Mouse (Mus musculus) liver, postnatal 0 days (tissue): ENCODE results near the gene Tuba1c. TPM values are rescaled to one million over a fixed set of nuclear protein-coding genes. Genes with fewer than 3 reads are reported as not detected.

Experiments used
- ATAC-seq: fragments of 200-750 bp; cut with Nextera tagmentation; 2 replicates; pipeline ENCODE4 v1.8.0; 2017; ENCODE audit warnings: mild to moderate bottlenecking, moderate library complexity
- DNase-seq: peaks from one replicate; pipeline ENCODE4 v3.0.0-alpha.2; 2016
- H3K27ac ChIP-seq: fragments of 300-500 bp; sonication (generic); 2 replicates; pipeline ENCODE4 v1.5.1; 2014; ENCODE audit warnings: antibody characterized with exemption, moderate library complexity, mild to moderate bottlenecking, low read depth
- H3K27me3 ChIP-seq: fragments of 300-500 bp; sonication (generic); 2 replicates; pipeline ENCODE4 v1.6.1; 2014; ENCODE audit warnings: low read length, control low read depth, mixed read lengths; ENCODE audit not compliant: insufficient read depth
- H3K36me3 ChIP-seq: fragments of 300-500 bp; sonication (generic); replicated peaks from 2 replicates; pipeline ENCODE4 v1.6.1; 2014; ENCODE audit warnings: mild to moderate bottlenecking, control low read depth, low read length, moderate library complexity, mixed read lengths; ENCODE audit not compliant: insufficient read depth
- H3K4me1 ChIP-seq: fragments of 300-500 bp; sonication (generic); 2 replicates; pipeline ENCODE4 v1.6.1; 2014; ENCODE audit warnings: antibody characterized with exemption, mild to moderate bottlenecking, control low read depth; ENCODE audit not compliant: insufficient read depth
- H3K4me2 ChIP-seq: fragments of 300-500 bp; sonication (generic); 2 replicates; pipeline ENCODE4 v1.6.1; 2014; ENCODE audit warnings: low read depth, mild to moderate bottlenecking, low read length, moderate library complexity, mixed read lengths
- H3K4me3 ChIP-seq: fragments of 300-500 bp; sonication (generic); 2 replicates; pipeline ENCODE4 v1.5.1; 2014; ENCODE audit warnings: low read depth, low read length
- H3K9ac ChIP-seq: fragments of 300-500 bp; sonication (generic); replicated peaks from 2 replicates; pipeline ENCODE4 v1.6.1; 2014; ENCODE audit warnings: mild to moderate bottlenecking, moderate library complexity
- H3K9me3 ChIP-seq: fragments of 300-500 bp; sonication (generic); 2 replicates; pipeline ENCODE4 v1.6.1; 2016; ENCODE audit warnings: mild to moderate bottlenecking, control low read depth, low read length, mixed read lengths
- CTCF ChIP-seq: sonication (generic); IDR thresholded peaks from 2 replicates; pipeline ENCODE4 v1.5.1; 2016; ENCODE audit warnings: antibody characterized with exemption, low read depth
- EP300 ChIP-seq: IDR thresholded peaks from 2 replicates; pipeline ENCODE4 v1.6.1; 2016; ENCODE audit warnings: antibody characterized with exemption, low read depth, mild to moderate bottlenecking
- WGBS: fragments of 180-500 bp; shearing (Covaris S2); extraction: QIAGEN DNeasy Blood & Tissue Kit; methylation state at CpG from one replicate; pipeline ENCODE4 v1.1.7; 2014; ENCODE audit not compliant: insufficient replicate concordance; 5-methylcytosine and 5-hydroxymethylcytosine counted together
- polyA plus RNA-seq: library from polyadenylated mRNA; unstranded; fragments of >200 nt; fragmentation: Nextera tagmentation; extraction: Ambion mirVana; gene quantifications from 2 replicates; pipeline ENCODE4 v1.2.1, GENCODE M21; 2015

Gene Tuba1c
- 149 and 152 TPM in 2 replicates for polyA plus RNA-seq

DNA sequence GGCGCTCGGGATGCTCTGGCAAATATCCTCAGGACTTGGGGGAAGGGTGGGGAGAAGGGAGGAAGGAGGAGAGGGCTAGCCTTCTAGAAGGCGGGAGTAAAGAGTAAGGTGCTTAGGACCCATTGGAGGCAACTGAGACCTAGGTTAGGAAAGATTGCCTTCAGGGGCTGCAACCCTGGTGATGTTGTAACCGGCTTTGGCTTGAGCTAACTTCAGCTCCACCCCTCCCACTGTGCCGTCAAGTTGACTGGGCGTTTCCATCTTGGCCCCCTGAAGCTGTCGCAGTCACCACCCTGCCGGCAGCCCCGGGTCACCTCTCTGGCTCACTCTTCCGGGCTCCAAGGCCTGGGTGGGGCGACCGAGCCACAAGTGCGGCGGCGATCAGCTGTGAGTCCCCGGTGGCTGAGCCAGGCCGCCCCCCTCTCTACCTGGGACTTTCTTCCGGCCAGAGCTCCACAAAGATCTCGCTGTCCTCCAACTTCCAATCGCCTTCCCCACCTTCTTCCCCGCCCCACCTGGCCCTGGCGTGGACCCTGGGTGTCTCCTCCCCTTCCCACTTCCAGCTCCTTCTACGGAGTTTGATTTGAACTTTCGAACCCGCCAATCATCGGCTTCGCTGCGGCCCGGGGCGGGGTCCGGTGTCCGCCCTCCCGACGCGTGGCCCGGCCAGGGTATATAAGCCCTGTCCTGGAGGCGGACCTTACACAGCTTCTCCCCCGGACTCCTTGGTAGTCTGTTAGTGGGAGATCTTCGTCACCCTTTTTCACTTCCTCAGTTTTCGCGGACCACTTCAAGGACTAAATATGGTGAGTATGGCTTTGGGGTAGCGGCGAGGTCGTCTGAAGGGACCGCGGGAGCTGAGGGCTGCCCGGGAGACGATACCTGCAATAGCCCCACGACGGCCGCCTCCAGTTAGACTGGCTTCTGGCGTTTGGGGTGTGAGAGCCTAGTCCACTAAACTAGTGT is at the start of gene Tuba1c:
Tuba1c (plus strand) TSS at position 273 of the 966 bp plus-strand sequence.
- Histone ChIP-seq H3K4me1 (peaks cover 30% of the 10 kb centered on the region), H3K27ac (peak within 1 kb of the TSS; percentile 95), H3K4me3 (peak within 1 kb of the TSS; percentile 71), H3K4me2 (peak within 1 kb of the TSS; percentile 96), H3K27me3 (no peaks in the 10 kb centered on the region), H3K9ac (peak within 1 kb of the TSS; percentile 80), H3K9me3 (no peaks in the 10 kb centered on the region), H3K36me3 (peaks cover 20% of the 10 kb centered on the region)
- ATAC-seq (peak; percentile 90), DNase-seq (peak; percentile 97)
- under 1% methylated on average over 48 of the region's 52 CpGs for WGBS
- TF ChIP-seq CTCF = peak; percentile 19
- TF ChIP-seq EP300 = peak; percentile 67

GRCm38 (mm10) chr15:98980012-98980614 is 49.6 kb upstream of the Tuba1c start:
- TF ChIP-seq CTCF (no peak), EP300 (no peak)
- ATAC-seq (no peak), DNase-seq (no peak)
- Histone ChIP-seq H3K4me3 (no peak overlapping the region), H3K9ac (no peak overlapping the region), H3K36me3 (no peaks in the 10 kb centered on the region), H3K27me3 (no peaks in the 10 kb centered on the region), H3K4me2 (no peak overlapping the region), H3K27ac (no peak overlapping the region), H3K4me1 (peaks cover 5% of the 10 kb centered on the region; the same call in 1 of the 2 replicates), H3K9me3 (no peaks in the 10 kb centered on the region)
- 63% methylated on average over 7 of the region's 7 CpGs for WGBS

DNA sequence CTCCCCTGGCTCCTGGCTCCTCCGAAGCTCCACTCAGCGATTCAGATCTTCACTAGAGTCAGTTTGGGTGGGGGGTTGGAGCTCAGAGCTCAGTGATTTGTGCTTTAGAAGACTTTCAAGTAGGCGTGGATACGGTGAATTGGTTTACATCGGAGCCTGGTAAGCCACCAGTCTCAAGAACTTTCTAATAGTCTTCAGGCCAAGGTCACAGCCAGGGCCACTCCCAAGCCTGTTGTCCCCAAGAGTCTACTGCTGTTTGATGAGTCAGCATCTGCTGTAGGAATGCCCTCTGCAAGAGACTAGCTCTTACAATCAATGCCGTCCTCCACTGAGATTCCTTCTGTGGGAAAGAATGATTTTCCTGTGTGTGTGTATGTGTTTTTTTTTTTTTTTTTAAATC is 47.6 kb upstream of the Tuba1c start:
- Histone ChIP-seq H3K9me3 (no peaks in the 10 kb centered on the region), H3K27ac (no peak overlapping the region), H3K36me3 (no peaks in the 10 kb centered on the region), H3K4me3 (no peak overlapping the region), H3K27me3 (no peaks in the 10 kb centered on the region), H3K9ac (no peak overlapping the region), H3K4me2 (no peak overlapping the region), H3K4me1 (peaks cover 5% of the 10 kb centered on the region; the same call in 1 of the 2 replicates)
- no peak for ATAC-seq
- no peak for TF ChIP-seq EP300
- no peak for TF ChIP-seq CTCF
- no peak for DNase-seq
- WGBS = 78% methylated on average over 6 of the region's 6 CpGs

DNA sequence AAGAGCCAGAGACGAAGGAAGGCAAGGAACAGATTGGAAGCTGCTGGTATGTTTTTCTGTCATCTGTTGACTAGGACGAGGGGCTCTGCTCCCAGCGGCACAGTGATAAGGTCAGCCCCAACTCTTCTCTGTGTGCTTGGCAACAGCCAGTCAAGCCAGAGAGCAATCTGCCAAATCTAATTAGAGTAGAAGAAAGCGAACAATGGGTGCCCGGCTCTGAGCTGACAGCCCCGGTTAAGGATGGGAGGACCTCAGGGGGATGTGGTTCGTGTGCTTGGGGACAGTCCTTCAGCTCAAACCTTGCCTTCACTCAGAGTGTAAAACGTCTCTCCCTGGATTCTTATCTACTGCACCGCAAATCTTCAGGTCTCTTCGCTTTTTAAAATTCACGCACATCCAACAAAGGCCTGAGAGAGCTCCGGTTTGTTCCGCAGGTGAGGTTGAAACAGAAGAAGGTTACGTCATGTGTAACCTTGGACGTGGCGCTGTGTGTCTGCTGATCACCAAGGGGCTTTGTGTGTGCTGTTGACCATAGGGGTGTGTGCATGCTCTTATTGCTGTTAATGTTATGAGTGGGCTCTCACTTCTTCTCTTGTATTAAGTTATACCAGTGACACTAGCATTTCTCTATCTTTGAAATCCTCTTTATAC is 46.1 kb upstream of the Tuba1c start:
- no peak overlapping the region for H3K4me3 ChIP-seq
- H3K9me3 ChIP-seq = no peaks in the 10 kb centered on the region
- ATAC-seq (no peak), DNase-seq (no peak)
- H3K36me3 ChIP-seq = no peaks in the 10 kb centered on the region
- no peaks in the 10 kb centered on the region for H3K27me3 ChIP-seq
- no peak overlapping the region for H3K9ac ChIP-seq
- no peak overlapping the region for H3K27ac ChIP-seq
- H3K4me2 ChIP-seq = no peak overlapping the region
- 61% methylated on average over 16 of the region's 16 CpGs for WGBS
- H3K4me1 ChIP-seq = peaks cover 5% of the 10 kb centered on the region; the same call in 1 of the 2 replicates
- TF ChIP-seq EP300 (no peak), CTCF (no peak)

GRCm38 (mm10) chr15:98984681-98985080 is 45.0 kb upstream of the Tuba1c start:
- Histone ChIP-seq H3K27me3 (no peaks in the 10 kb centered on the region), H3K27ac (peak overlapping the region; percentile 93), H3K36me3 (no peaks in the 10 kb centered on the region), H3K9me3 (no peaks in the 10 kb centered on the region), H3K9ac (peak overlapping the region; percentile 80), H3K4me2 (peak overlapping the region; percentile 72), H3K4me3 (peak overlapping the region; percentile 57), H3K4me1 (peaks cover 5% of the 10 kb centered on the region; the same call in 1 of the 2 replicates)
- ATAC-seq = no peak
- TF ChIP-seq CTCF = no peak
- no peak for TF ChIP-seq EP300
- peak; percentile 24 for DNase-seq
- 50% methylated on average over 6 of the region's 6 CpGs for WGBS
